Mouse (Mus musculus) spleen, adult 18-20 months (tissue): Measurements from ENCODE around the gene Col4a1.

ENCODE experiments used
- DNase-seq, 2 experiments: peaks; one replicate each; pipeline ENCODE4 v3.0.0; 2022; ENCODE audit warnings: mixed read lengths in 2 of 2

The Col4a1 gene

GRCm38 (mm10) chr8:11262031-11262735, 50.4 kb downstream of the Col4a1 start:
- DNase-seq = no peak

DNA sequence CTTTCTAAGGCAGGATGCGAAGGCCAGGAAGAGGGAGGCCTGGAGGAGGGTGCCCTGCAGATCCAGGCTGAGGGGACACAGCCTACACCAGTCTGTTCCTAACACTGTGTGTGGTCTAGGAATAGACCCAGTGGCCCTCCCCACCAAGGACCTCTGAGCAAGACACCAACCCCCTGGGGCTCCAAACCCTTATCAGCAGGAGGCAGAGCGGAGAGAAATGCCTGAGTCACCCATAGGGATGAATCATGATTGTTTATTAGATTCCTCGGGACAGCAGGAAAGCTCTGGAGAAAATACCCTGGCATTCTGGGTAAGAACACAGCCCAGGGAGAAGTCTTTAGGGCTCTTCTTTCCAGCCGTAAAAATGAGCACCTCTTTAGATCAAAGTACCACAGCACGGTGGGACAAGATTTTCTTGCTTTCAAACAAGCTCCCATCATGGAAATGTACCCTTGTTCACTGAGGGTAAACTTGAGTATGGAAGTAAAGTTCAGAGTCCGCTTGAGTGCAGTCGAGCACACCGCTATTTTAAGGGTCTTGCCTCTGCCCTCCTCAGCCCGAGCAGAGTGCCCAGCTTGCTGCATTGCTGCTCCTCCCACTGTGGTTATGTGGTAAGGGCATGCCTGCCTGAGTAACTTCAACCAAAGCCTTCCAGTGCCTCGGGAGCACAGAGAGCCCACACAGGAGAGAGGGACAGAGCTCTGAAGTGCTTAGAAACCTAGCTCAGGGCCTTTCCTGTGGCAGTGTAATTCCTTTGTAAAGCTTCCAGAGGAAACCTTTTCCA, 52.6 kb downstream of the Col4a1 start:
- no peak for DNase-seq

GRCm38 (mm10) chr8:11258517-11259136, 54.0 kb downstream of the Col4a1 start:
- DNase-seq = no peak

DNA sequence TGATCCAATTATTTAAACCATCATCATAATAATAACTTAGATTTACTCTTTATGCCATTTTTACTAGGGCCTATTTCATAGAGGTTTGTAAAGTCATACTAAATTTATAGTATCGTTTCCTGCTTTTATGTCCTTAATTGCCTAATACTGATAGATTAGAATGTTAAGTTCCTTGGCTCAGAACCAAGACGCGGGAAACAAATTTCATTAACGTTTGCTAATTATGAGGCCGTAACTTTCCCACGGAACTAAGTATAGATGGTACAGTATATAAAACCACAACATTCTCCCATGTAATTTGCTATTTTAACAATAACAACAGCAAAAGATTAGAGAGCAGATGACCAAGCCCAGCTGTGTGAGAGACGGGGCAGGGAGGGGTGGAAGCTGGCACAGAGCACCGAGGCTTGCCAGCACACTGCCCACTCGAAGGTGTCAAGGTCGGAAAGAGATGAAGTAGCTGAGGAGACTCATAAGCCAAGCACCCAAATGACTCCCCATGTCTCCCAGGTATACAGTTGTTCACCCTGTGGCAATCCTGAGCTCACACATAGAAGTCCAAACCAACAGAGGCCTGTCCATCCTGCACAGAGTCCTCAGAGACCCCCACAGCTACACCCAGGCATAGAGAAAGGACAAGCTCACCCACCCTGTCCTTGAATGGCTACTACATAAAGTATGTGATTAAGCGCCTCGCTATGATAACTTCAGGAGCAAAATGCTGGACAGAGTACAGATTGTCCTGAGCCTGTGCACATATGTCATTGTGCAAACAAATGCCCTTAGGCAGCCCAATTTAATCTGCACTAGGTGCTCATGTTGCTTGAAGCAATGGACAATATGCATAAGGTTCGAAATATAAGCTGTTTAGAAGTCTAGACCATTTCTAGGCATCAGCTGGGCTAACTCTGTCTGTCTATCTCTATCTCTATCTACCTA, 55.3 kb downstream of the Col4a1 start:
- no peak for DNase-seq

GRCm38 (mm10) chr8:11256405-11256804, 56.2 kb downstream of the Col4a1 start:
- no peak for DNase-seq

- DNase-seq = no peak
Measured at GRCm38 (mm10) chr8:11255680-11256079, 56.9 kb downstream of the Col4a1 start.

DNA sequence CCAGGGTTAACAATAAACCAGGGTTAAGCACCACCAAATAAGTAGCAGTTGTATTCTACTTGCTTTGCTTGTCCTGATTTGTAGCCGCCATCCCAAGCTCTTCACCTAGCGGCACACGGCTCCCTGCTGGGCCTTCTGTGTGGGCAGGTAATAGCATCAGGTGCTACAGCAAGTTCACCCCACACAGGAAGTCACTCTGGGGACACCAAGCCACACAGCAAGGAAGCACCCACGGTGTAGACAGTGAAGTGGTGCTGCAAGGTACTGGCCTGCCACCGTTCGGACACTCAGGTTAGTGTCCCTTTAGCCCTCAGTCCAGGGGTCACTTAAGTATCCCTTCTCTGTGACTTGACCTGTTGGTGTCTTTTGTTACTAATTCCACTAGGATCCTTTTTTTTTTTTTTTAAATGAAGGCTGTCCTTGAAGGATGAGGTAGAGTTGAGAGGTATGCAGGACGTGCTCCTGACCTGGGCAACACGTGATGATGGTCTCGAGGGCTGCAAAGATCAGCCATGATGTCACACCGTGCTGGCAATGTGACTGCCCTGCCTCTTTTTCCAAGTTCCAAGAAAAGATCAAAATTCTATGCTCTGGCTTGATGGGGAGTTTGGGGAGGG, 57.6 kb downstream of the Col4a1 start:
- DNase-seq = no peak

GRCm38 (mm10) chr8:11254510-11254909, 58.1 kb downstream of the Col4a1 start:
- no peak for DNase-seq

- DNase-seq = peak; percentile 22 to 63
Measured at GRCm38 (mm10) chr8:11253556-11253955, 59.1 kb downstream of the Col4a1 start.

DNA sequence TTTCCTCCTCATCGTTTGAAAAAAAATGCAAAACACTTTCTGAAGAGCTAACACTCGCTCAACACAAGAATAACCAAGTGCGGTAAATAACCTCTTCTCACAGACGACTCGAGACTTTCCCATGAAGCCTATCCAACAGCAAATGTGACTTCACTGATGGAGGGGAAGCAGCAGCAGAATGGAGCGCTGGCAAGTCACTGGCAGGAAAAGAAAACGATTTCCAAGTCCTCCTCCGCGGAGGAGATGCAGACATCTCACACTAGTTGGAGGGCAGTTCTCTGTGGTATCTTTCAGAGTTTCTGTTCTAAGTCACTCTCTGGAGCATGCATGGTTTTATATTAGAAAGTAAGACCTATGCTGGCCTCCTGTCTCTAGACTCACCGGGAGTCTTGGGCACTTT, 59.6 kb downstream of the Col4a1 start:
- no peak for DNase-seq

- no peak for DNase-seq
Measured at GRCm38 (mm10) chr8:11252235-11252774, 60.3 kb downstream of the Col4a1 start.

- no peak for DNase-seq
Measured at GRCm38 (mm10) chr8:11250149-11250548, 62.5 kb downstream of the Col4a1 start.

- no peak for DNase-seq
Measured at GRCm38 (mm10) chr8:11249541-11250058, 63.0 kb downstream of the Col4a1 start.

- no peak for DNase-seq
Measured at GRCm38 (mm10) chr8:11248712-11249111, 63.9 kb downstream of the Col4a1 start.

DNA sequence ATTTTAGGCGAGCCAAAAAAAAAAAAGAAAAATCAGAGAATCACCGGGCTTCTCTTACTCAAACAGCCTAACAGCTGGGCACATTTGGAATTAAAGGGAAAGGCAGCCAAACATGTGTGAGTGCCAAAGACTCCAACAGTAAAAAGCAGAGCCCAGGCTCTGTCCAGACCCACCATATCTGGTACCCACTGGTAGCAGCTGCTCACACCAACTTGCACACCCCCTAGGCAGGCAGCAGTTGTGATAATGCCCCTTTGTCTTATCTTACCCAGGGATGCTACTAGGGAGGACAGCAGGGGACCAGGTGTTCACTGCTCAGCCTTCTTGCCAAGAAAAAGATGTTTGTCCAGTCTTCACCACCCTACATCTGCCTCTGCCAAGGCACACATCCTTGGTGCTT, 71.1 kb downstream of the Col4a1 start:
- no peak for DNase-seq

DNA sequence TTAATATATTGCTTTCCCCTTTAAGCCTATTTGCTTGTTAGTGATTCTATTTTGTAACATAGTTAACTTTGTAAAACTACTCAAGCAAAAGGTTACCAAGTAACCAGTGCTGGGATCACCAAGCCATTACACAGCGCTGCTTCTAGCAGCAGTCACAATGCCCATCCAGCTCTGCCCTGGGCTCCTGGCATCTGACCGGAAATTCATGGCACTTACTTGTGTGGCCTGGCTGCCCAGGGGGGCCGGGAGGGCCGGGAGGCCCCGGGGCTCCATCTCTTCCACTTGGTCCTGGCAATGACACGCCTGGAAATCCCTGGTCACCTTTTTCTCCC, 77.8 kb downstream of the Col4a1 start:
- no peak for DNase-seq

DNA sequence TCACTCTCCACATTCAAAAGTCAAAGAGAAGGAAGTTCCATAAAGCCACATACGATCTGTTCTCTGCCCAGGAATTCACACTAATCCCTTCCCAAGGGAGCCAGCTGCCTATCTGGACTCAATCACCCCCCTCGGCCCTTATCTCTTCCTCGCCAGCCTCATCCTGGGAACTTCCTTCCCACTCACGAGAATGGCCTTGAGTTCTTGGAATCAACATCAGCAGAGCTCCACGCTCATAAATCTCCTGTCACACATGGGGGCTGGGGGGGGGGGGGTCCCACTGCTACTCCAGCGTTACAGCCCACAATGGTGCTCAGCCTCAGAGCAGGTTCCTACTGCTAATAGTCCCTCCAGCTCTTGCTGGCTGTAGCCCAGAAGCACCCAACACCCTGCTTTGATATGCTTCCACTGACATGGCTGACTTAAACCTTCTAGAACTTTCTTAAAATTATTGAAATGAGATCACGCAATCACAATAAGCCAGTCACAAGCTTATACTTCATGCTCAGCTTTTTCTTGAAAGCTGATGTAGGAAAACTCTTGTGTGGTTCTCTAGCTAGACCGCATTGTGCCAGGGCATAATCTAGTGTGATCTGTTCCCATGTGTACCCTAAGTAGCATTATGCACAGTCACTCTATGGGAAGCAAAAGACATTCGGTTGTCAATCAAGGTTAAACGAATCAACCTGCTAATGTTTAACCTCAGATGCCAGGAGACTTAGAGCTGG, 78.3 kb downstream of the Col4a1 start:
- no peak for DNase-seq

- no peak for DNase-seq
Measured at GRCm38 (mm10) chr8:11233009-11233408, 79.6 kb downstream of the Col4a1 start.

- DNase-seq = no peak
Measured at GRCm38 (mm10) chr8:11230277-11230676, 82.3 kb downstream of the Col4a1 start.

DNA sequence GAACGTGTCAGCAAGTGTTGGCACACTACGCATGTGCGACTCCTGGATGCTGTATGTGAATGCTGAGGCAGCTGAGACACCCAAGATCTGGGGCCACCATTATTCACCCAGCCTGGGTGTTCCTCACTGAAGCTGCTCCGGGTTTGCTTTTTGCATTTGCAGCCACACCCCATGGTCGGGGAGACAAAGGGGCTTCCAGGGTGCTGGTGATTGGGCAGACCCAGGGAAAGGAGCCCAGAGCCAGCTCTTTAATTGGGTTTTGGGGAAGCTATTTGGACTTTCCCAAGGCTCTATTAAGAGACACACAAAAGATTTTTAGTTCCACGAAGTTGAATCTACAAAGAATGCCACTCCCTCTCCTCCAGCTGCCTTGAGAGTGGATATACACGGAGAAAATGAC, 85.2 kb downstream of the Col4a1 start:
- DNase-seq = no peak
